Mouse (Mus musculus) hindbrain, embryonic 14.5 days (tissue): Measurements from ENCODE around the gene Gm12216. TPM values are rescaled to one million over a fixed set of nuclear protein-coding genes. Genes with fewer than 3 reads are reported as not detected.

Experiments
- ATAC-seq: fragments of 200-750 bp; cut with Nextera tagmentation; 2 replicates; pipeline ENCODE4 v1.8.0; 2017; ENCODE audit warnings: moderate number of reproducible peaks, mild to moderate bottlenecking, moderate TSS enrichment, moderate library complexity; ENCODE audit not compliant: low FRiP score
- DNase-seq: peaks from one replicate; pipeline ENCODE4 v3.0.0-alpha.2; 2015; ENCODE audit warnings: low spot score
- H3K27ac ChIP-seq: fragments of 300-500 bp; sonication (generic); 2 replicates; pipeline ENCODE4 v1.5.1; 2014; ENCODE audit warnings: mild to moderate bottlenecking, moderate library complexity
- H3K27me3 ChIP-seq: fragments of 300-500 bp; sonication (generic); 2 replicates; pipeline ENCODE4 v1.6.1; 2014; ENCODE audit warnings: mild to moderate bottlenecking, low read length, mixed read lengths; ENCODE audit not compliant: control insufficient read depth, insufficient read depth
- H3K36me3 ChIP-seq: fragments of 300-500 bp; sonication (generic); replicated peaks from 2 replicates; pipeline ENCODE4 v1.6.1; 2014; ENCODE audit not compliant: control insufficient read depth, insufficient read depth
- H3K4me1 ChIP-seq: fragments of 300-500 bp; sonication (generic); replicated peaks from 2 replicates; pipeline ENCODE4 v1.6.1; 2014; ENCODE audit warnings: antibody characterized with exemption, low read length, mixed read lengths; ENCODE audit not compliant: control insufficient read depth, insufficient read depth
- H3K4me2 ChIP-seq: fragments of 300-500 bp; sonication (generic); replicated peaks from 2 replicates; pipeline ENCODE4 v1.6.1; 2014; ENCODE audit warnings: mild to moderate bottlenecking, moderate library complexity
- H3K4me3 ChIP-seq: fragments of 300-500 bp; sonication (generic); replicated peaks from 2 replicates; pipeline ENCODE4 v1.5.1; 2014; ENCODE audit warnings: mild to moderate bottlenecking, low read length
- H3K9ac ChIP-seq: fragments of 300-500 bp; sonication (generic); 2 replicates; pipeline ENCODE4 v1.6.1; 2014
- H3K9me3 ChIP-seq: fragments of 300-500 bp; sonication (generic); 2 replicates; pipeline ENCODE4 v1.6.1; 2016; ENCODE audit warnings: low read length; ENCODE audit not compliant: control insufficient read depth
- WGBS: fragments of 180-500 bp; shearing (Covaris S2); extraction: QIAGEN DNeasy Blood & Tissue Kit; methylation state at CpG from one replicate; pipeline ENCODE4 v1.1.7; 2014; 5-methylcytosine and 5-hydroxymethylcytosine counted together
- polyA plus RNA-seq: library from polyadenylated mRNA; unstranded; fragments of >200 nt; fragmentation: Nextera tagmentation; extraction: Ambion mirVana; gene quantifications from 2 replicates; pipeline ENCODE4 v1.2.1, GENCODE M21; 2014

Gm12216 gene
- polyA plus RNA-seq, 1 experiment from 2014 or later, result not detected

DNA sequence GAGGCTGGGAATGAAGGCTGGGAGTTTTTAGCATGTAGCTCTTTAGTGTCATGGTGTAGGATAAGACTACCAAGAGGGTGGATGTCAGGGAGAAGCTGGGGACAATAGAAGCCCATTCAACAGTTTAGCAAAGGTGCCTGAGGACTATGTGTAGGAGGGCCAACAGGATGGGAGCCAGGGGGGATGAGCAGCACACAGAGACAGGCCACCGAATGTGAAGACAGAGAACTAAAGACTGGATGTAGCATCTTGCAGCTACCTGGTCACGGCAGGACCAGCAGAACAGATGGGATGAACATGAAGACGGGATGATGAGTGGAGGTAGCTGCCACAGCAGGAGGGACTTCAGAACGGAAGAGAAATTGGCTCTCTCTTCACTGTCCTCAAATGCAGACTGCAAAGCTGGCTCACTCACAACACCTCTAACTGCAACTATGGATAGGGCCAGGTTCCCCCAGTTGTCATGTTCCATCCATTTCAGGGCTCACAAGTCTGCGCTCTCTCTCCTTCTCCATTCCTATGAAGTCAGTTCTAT, 42.1 kb downstream of the Gm12216 start:
- WGBS, result 89% methylated on average over 5 of the region's 5 CpGs
- H3K9me3 ChIP-seq, result no peaks in the 10 kb centered on the region
- no peak overlapping the region for H3K4me2 ChIP-seq
- H3K4me1 ChIP-seq, result no peaks in the 10 kb centered on the region
- no peak overlapping the region for H3K27ac ChIP-seq
- ATAC-seq (no peak), DNase-seq (no peak)
- no peaks in the 10 kb centered on the region for H3K27me3 ChIP-seq
- H3K9ac ChIP-seq, result no peak overlapping the region
- H3K4me3 ChIP-seq, result no peak overlapping the region
- no peaks in the 10 kb centered on the region for H3K36me3 ChIP-seq

DNA sequence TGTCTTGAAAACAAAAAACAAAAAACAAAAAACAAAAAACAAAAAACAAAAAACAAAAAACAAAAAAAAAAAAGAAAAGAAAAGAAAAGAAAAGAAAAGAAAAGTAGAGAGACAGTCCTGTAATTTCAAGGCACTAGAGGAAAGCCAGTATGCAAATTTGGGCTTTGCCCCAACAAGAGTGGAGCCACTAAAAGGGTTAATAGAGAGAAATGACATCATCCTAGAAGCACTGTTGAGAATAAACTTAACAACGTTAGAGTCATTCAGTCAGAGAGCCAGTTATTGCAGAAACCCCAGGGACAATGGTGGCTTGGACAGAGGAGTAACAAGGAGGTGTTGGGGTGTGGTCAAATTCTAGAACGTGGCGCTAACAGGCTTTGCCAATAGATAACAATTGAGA, 44.2 kb downstream of the Gm12216 start:
- Histone ChIP-seq H3K9ac (no peak overlapping the region), H3K27me3 (no peaks in the 10 kb centered on the region), H3K4me1 (no peaks in the 10 kb centered on the region), H3K4me3 (no peak overlapping the region), H3K9me3 (no peaks in the 10 kb centered on the region), H3K27ac (no peak overlapping the region), H3K4me2 (no peak overlapping the region), H3K36me3 (no peaks in the 10 kb centered on the region)
- no peak for DNase-seq
- no peak for ATAC-seq
- 64% methylated on average over 3 of the region's 3 CpGs for WGBS

GRCm38 (mm10) chr11:53813001-53813868, 45.8 kb downstream of the Gm12216 start:
- 87% methylated on average over 16 of the region's 16 CpGs for WGBS

DNA sequence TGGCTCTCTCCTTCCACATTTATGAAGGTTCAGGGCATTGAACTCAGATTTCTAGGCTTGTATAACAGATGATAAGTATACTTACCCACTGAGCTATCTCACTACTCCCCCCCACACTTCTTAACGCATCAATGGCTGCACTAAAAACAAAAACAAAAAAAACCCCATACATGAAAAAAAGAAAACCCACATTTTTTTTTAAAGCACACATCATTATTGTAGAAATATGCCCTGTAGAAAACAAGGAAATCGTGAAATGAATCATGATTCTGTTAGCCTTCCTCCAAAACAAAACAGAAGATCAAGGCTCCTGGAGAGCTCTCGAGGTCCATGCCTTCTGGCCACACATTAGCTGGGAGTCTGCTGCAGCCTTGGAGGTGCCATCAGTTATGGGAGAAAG, 47.7 kb downstream of the Gm12216 start:
- ATAC-seq (no peak), DNase-seq (no peak)
- Histone ChIP-seq H3K27ac (no peak overlapping the region), H3K36me3 (no peaks in the 10 kb centered on the region), H3K9ac (no peak overlapping the region), H3K4me3 (no peak overlapping the region), H3K4me1 (no peaks in the 10 kb centered on the region), H3K4me2 (no peak overlapping the region), H3K27me3 (no peaks in the 10 kb centered on the region), H3K9me3 (no peaks in the 10 kb centered on the region)
- WGBS, result 84% methylated on average over 3 of the region's 3 CpGs

More at GRCm38 (mm10) chr11:53813001-53813868, 45.8 kb downstream of the Gm12216 start:
- Histone ChIP-seq H3K27ac (no peak overlapping the region), H3K9me3 (no peaks in the 10 kb centered on the region), H3K9ac (no peak overlapping the region), H3K4me2 (no peak overlapping the region), H3K36me3 (no peaks in the 10 kb centered on the region), H3K4me1 (no peaks in the 10 kb centered on the region), H3K4me3 (no peak overlapping the region), H3K27me3 (no peaks in the 10 kb centered on the region)
- DNase-seq (no peak), ATAC-seq (no peak)

DNA sequence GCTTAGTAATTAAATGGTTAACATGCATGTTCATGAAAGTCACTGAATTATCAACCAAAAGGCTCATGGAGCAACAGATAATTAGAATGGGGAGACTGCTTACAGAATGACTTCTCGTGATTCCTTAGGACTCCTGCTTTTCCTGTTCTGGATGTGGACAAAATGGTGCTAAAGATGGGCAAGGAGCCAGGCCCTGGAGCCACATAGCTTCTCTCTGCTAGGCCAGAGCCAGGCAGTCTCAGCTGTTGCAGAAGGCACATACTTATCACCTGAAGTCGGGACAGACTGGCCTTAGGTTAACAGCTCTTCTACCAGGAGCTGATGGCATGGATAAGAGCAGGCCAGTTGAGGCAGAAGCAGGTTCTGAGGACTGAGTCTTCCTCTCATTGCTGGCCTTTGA, 48.3 kb downstream of the Gm12216 start:
- H3K9me3 ChIP-seq, result no peaks in the 10 kb centered on the region
- no peak overlapping the region for H3K4me3 ChIP-seq
- ATAC-seq, result no peak
- H3K4me2 ChIP-seq, result no peak overlapping the region
- WGBS, result 74% methylated on average over 2 of the region's 2 CpGs
- no peak for DNase-seq
- H3K27ac ChIP-seq, result no peak overlapping the region
- no peaks in the 10 kb centered on the region for H3K4me1 ChIP-seq
- H3K27me3 ChIP-seq, result no peaks in the 10 kb centered on the region
- H3K36me3 ChIP-seq, result no peaks in the 10 kb centered on the region
- H3K9ac ChIP-seq, result no peak overlapping the region

DNA sequence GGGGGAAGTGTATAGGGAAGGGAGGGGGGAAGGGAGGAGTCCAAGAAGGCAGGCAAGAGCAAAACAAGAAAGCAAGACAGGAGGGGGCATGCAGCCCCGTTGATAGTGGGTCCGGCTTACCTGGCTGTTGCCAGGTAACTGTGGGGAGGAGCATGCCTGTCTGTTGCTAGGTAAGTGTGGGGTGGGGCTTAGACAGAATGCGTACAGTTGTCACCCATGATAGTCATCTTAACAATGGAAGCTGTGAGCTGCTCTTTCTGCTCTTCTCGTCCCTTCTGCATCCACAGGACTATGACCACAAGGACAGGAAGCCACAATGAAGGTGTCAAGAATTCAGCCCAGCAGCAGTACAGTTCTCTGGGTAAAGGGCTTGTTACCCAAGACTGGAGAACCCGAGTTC, 48.9 kb downstream of the Gm12216 start:
- Histone ChIP-seq H3K4me1 (no peaks in the 10 kb centered on the region), H3K27me3 (no peaks in the 10 kb centered on the region), H3K9me3 (no peaks in the 10 kb centered on the region), H3K27ac (no peak overlapping the region), H3K4me2 (no peak overlapping the region), H3K4me3 (no peak overlapping the region), H3K36me3 (no peaks in the 10 kb centered on the region), H3K9ac (no peak overlapping the region)
- DNase-seq (no peak), ATAC-seq (no peak)
- 56% methylated on average over 5 of the region's 5 CpGs for WGBS

- Histone ChIP-seq H3K9me3 (no peaks in the 10 kb centered on the region), H3K27ac (no peak overlapping the region), H3K36me3 (no peaks in the 10 kb centered on the region), H3K4me1 (no peaks in the 10 kb centered on the region), H3K4me2 (no peak overlapping the region), H3K27me3 (no peaks in the 10 kb centered on the region), H3K4me3 (no peak overlapping the region), H3K9ac (no peak overlapping the region)
- ATAC-seq (no peak), DNase-seq (no peak)
- 37% methylated on average over 5 of the region's 5 CpGs for WGBS
These were observed 49.7 kb downstream of the Gm12216 start for GRCm38 (mm10) chr11:53809354-53809753.

DNA sequence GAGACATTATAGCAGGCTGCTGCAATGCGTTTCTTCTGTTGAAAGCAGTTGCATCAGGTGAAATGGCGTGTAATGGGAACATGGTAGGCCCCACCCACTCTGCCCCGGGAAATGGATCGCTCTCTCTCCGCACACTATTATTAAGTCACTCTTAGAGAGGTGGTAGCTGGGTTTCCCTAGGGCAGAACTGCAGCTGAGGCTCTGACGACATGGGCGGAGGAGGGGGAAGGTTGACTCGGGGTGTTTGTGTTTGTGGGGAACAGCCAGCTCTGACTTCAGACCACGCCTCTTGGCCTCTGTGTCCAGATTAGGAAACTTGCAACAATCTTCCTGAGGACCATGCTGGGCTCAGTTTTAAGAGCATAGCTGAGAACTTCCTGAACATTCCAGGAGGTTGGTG, 53.3 kb downstream of the Gm12216 start:
- Histone ChIP-seq H3K36me3 (no peaks in the 10 kb centered on the region), H3K4me3 (no peak overlapping the region), H3K4me1 (no peaks in the 10 kb centered on the region), H3K27ac (no peak overlapping the region), H3K9ac (no peak overlapping the region), H3K9me3 (no peaks in the 10 kb centered on the region), H3K4me2 (no peak overlapping the region), H3K27me3 (no peaks in the 10 kb centered on the region)
- DNase-seq (no peak), ATAC-seq (no peak)
- 63% methylated on average over 9 of the region's 9 CpGs for WGBS

- 87% methylated on average over 14 of the region's 14 CpGs for WGBS
- H3K36me3 ChIP-seq, result no peaks in the 10 kb centered on the region
- no peak overlapping the region for H3K27ac ChIP-seq
- H3K9ac ChIP-seq, result no peak overlapping the region
- no peak overlapping the region for H3K4me3 ChIP-seq
- H3K27me3 ChIP-seq, result no peaks in the 10 kb centered on the region
- DNase-seq (no peak), ATAC-seq (no peak)
- no peaks in the 10 kb centered on the region for H3K4me1 ChIP-seq
- H3K9me3 ChIP-seq, result no peaks in the 10 kb centered on the region
- no peak overlapping the region for H3K4me2 ChIP-seq
These were observed 54.3 kb downstream of the Gm12216 start for GRCm38 (mm10) chr11:53804569-53805344.
